Mouse (Mus musculus): ENCODE results near the gene Ppp1r13l. TPM values are rescaled to one million over a fixed set of nuclear protein-coding genes. Genes with fewer than 3 reads are reported as not detected.

Ppp1r13l gene
- polyA plus RNA-seq, 1 experiment: 1.6 TPM

DNA sequence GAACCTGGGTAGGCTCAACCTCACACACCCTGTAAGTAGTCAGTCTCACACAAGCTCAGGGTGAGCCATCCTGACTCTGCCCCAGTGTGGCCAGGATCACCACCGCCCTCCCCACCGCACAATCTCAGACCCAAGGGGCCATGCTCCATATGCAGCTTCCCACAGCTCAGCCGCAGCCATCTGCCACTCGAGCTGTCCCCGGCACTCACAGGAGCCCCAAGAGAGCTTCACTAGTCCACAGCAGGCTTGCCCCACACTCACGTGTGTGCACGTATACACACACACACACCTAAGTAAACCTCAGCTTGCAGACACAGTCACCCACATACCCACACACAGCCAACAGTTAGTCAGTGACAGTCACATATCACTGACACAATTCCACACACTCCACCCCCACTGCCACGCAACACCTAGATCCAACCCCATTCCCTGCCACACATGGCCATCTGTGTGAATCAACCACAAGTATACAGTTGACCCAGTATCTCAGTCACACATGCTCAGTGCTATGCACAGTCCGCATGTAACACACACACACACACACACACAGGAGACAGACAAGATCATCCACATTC, 43.1 kb downstream of the Ppp1r13l start:
- no peak for TF ChIP-seq POLR2A (IDR thresholded peaks at IDR 0.05; ENCODE audit: borderline replicate concordance, low read depth, low read length)
- no peak for TF ChIP-seq CTCF (IDR thresholded peaks at IDR 0.05; ENCODE audit: low read depth, low read length)
- Histone ChIP-seq H3K4me1 (ENCODE audit: control insufficient read depth, insufficient read depth, low read length) (no peaks in the 10 kb centered on the region), H3K27ac (ENCODE audit: insufficient read depth, low read depth, low read length) (no peak overlapping the region), H3K4me3 (ENCODE audit: insufficient read depth, low read length) (no peak overlapping the region)

GRCm38 (mm10) chr7:19403731-19404296, 44.3 kb downstream of the Ppp1r13l start, which contains the start of gene Klc3:
Gene Klc3 (minus strand): TSS chr7:19404104.
- TF ChIP-seq POLR2A (IDR thresholded peaks at IDR 0.05; ENCODE audit: borderline replicate concordance, low read depth, low read length) (no peak), CTCF (IDR thresholded peaks at IDR 0.05; ENCODE audit: low read depth, low read length) (no peak)
- no peaks in the 10 kb centered on the region for H3K4me1 ChIP-seq (ENCODE audit: control insufficient read depth, insufficient read depth, low read length)
- no peak within 1 kb of the TSS for H3K27ac ChIP-seq (ENCODE audit: insufficient read depth, low read depth, low read length)
- peak within 1 kb of the TSS; percentile 44 for H3K4me3 ChIP-seq (ENCODE audit: insufficient read depth, low read length)

GRCm38 (mm10) chr7:19404476-19404875, 44.9 kb downstream of the Ppp1r13l start, which contains the start of gene Ckm:
Gene Ckm (plus strand): TSS chr7:19404776.
- Histone ChIP-seq H3K4me1 (ENCODE audit: control insufficient read depth, insufficient read depth, low read length) (no peaks in the 10 kb centered on the region), H3K4me3 (ENCODE audit: insufficient read depth, low read length) (peak within 1 kb of the TSS; percentile 44), H3K27ac (ENCODE audit: insufficient read depth, low read depth, low read length) (no peak within 1 kb of the TSS)
- TF ChIP-seq CTCF (IDR thresholded peaks at IDR 0.05; ENCODE audit: low read depth, low read length) (no peak), POLR2A (IDR thresholded peaks at IDR 0.05; ENCODE audit: borderline replicate concordance, low read depth, low read length) (no peak)

- Histone ChIP-seq H3K4me3 (ENCODE audit: insufficient read depth, low read length) (no peak overlapping the region), H3K4me1 (ENCODE audit: control insufficient read depth, insufficient read depth, low read length) (no peaks in the 10 kb centered on the region), H3K27ac (ENCODE audit: insufficient read depth, low read depth, low read length) (no peak overlapping the region)
- no peak for TF ChIP-seq POLR2A (IDR thresholded peaks at IDR 0.05; ENCODE audit: borderline replicate concordance, low read depth, low read length)
- peak; percentile 81 for TF ChIP-seq CTCF (IDR thresholded peaks at IDR 0.05; ENCODE audit: low read depth, low read length)
Measured at GRCm38 (mm10) chr7:19405417-19405816, 45.9 kb downstream of the Ppp1r13l start.

DNA sequence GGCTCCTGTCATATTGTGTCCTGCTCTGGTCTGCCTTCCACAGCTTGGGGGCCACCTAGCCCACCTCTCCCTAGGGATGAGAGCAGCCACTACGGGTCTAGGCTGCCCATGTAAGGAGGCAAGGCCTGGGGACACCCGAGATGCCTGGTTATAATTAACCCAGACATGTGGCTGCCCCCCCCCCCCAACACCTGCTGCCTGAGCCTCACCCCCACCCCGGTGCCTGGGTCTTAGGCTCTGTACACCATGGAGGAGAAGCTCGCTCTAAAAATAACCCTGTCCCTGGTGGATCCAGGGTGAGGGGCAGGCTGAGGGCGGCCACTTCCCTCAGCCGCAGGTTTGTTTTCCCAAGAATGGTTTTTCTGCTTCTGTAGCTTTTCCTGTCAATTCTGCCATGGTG, 50.2 kb downstream of the Ppp1r13l start:
- Histone ChIP-seq H3K27ac (ENCODE audit: insufficient read depth, low read depth, low read length) (no peak overlapping the region), H3K4me3 (ENCODE audit: insufficient read depth, low read length) (no peak overlapping the region), H3K4me1 (ENCODE audit: control insufficient read depth, insufficient read depth, low read length) (no peaks in the 10 kb centered on the region)
- TF ChIP-seq CTCF (IDR thresholded peaks at IDR 0.05; ENCODE audit: low read depth, low read length): no peak
- no peak for TF ChIP-seq POLR2A (IDR thresholded peaks at IDR 0.05; ENCODE audit: borderline replicate concordance, low read depth, low read length)

DNA sequence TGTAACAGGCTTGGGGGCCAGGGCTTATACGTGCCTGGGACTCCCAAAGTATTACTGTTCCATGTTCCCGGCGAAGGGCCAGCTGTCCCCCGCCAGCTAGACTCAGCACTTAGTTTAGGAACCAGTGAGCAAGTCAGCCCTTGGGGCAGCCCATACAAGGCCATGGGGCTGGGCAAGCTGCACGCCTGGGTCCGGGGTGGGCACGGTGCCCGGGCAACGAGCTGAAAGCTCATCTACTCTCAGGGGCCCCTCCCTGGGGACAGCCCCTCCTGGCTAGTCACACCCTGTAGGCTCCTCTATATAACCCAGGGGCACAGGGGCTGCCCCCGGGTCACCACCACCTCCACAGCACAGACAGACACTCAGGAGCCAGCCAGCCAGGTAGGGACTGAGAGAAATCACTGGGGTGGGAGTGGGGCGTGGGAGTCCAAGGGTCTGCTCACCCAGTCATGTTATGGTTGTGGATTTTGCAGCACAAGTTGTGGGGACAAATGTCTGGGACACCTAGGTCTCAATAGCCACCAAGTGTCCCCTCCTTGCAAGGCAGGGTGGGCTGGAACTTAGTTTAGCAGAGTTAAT, 51.3 kb downstream of the Ppp1r13l start:
- no peak overlapping the region for H3K4me3 ChIP-seq (ENCODE audit: insufficient read depth, low read length)
- H3K4me1 ChIP-seq (ENCODE audit: control insufficient read depth, insufficient read depth, low read length): no peaks in the 10 kb centered on the region
- H3K27ac ChIP-seq (ENCODE audit: insufficient read depth, low read depth, low read length): no peak overlapping the region
- TF ChIP-seq POLR2A (IDR thresholded peaks at IDR 0.05; ENCODE audit: borderline replicate concordance, low read depth, low read length) (no peak), CTCF (IDR thresholded peaks at IDR 0.05; ENCODE audit: low read depth, low read length) (no peak)

GRCm38 (mm10) chr7:19411783-19412182, 52.2 kb downstream of the Ppp1r13l start:
- no peak overlapping the region for H3K4me3 ChIP-seq (ENCODE audit: insufficient read depth, low read length)
- H3K27ac ChIP-seq (ENCODE audit: insufficient read depth, low read depth, low read length): no peak overlapping the region
- TF ChIP-seq CTCF (IDR thresholded peaks at IDR 0.05; ENCODE audit: low read depth, low read length) (no peak), POLR2A (IDR thresholded peaks at IDR 0.05; ENCODE audit: borderline replicate concordance, low read depth, low read length) (no peak)
- no peaks in the 10 kb centered on the region for H3K4me1 ChIP-seq (ENCODE audit: control insufficient read depth, insufficient read depth, low read length)

- no peak overlapping the region for H3K27ac ChIP-seq (ENCODE audit: insufficient read depth, low read depth, low read length)
- H3K4me1 ChIP-seq (ENCODE audit: control insufficient read depth, insufficient read depth, low read length): no peaks in the 10 kb centered on the region
- TF ChIP-seq CTCF (IDR thresholded peaks at IDR 0.05; ENCODE audit: low read depth, low read length): no peak
- TF ChIP-seq POLR2A (IDR thresholded peaks at IDR 0.05; ENCODE audit: borderline replicate concordance, low read depth, low read length): no peak
- no peak overlapping the region for H3K4me3 ChIP-seq (ENCODE audit: insufficient read depth, low read length)
Measured at GRCm38 (mm10) chr7:19413525-19413924, 54.0 kb downstream of the Ppp1r13l start.

- no peak for TF ChIP-seq CTCF (IDR thresholded peaks at IDR 0.05; ENCODE audit: low read depth, low read length)
- no peak for TF ChIP-seq POLR2A (IDR thresholded peaks at IDR 0.05; ENCODE audit: borderline replicate concordance, low read depth, low read length)
- H3K4me3 ChIP-seq (ENCODE audit: insufficient read depth, low read length): no peak overlapping the region
- H3K27ac ChIP-seq (ENCODE audit: insufficient read depth, low read depth, low read length): no peak overlapping the region
- peaks cover 5% of the 10 kb centered on the region; the same call in 1 of the 2 replicates for H3K4me1 ChIP-seq (ENCODE audit: control insufficient read depth, insufficient read depth, low read length)
Measured at GRCm38 (mm10) chr7:19416590-19416989, 57.0 kb downstream of the Ppp1r13l start.

DNA sequence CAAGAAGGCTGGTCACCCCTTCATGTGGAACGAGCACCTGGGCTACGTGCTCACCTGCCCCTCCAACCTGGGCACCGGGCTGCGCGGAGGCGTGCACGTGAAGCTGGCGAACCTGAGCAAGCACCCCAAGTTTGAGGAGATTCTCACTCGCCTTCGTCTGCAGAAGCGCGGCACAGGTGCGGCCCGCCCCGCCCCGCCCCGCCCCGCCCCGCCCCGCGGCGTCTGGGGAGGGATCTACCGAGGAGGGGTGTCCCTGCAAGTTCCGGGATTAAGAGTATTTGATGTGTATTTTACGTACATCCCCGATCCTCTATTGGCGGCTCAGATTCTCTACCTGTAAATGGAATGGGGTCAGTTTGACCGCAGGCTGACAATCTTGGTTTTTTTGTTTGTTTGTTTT, 60.6 kb downstream of the Ppp1r13l start:
- peaks cover 5% of the 10 kb centered on the region; the same call in 1 of the 2 replicates for H3K4me1 ChIP-seq (ENCODE audit: control insufficient read depth, insufficient read depth, low read length)
- H3K4me3 ChIP-seq (ENCODE audit: insufficient read depth, low read length): peak overlapping the region; percentile 29
- H3K27ac ChIP-seq (ENCODE audit: insufficient read depth, low read depth, low read length): no peak overlapping the region
- no peak for TF ChIP-seq POLR2A (IDR thresholded peaks at IDR 0.05; ENCODE audit: borderline replicate concordance, low read depth, low read length)

All from bone marrow macrophage, adult 2 months (primary cell).